Mouse (Mus musculus): Measurements from ENCODE around the gene Unc5c. TPM values are rescaled to one million over a fixed set of nuclear protein-coding genes. Genes with fewer than 3 reads are reported as not detected.

Gene Unc5c
- polyA plus RNA-seq, 1 experiment from 2014 or later, result not detected

GRCm38 (mm10) chr3:141626935-141627638 is 162.1 kb downstream of the Unc5c start:
- ATAC-seq, result no peak
- WGBS (ENCODE audit: insufficient replicate concordance), result 48% methylated on average over 1 of the region's 1 CpGs
- DNase-seq, result no peak
- Histone ChIP-seq H3K4me2 (ENCODE audit: low read depth, low read length) (no peak overlapping the region), H3K9ac (replicated peaks) (no peak overlapping the region), H3K27ac (ENCODE audit: low read depth) (no peak overlapping the region), H3K4me3 (ENCODE audit: low read depth, low read length) (no peak overlapping the region), H3K9me3 (ENCODE audit: low read length) (no peaks in the 10 kb centered on the region), H3K27me3 (ENCODE audit: insufficient read depth, low read length) (no peaks in the 10 kb centered on the region), H3K36me3 (replicated peaks; ENCODE audit: insufficient read depth, low read length) (no peaks in the 10 kb centered on the region), H3K4me1 (ENCODE audit: insufficient read depth) (no peaks in the 10 kb centered on the region)
- TF ChIP-seq EP300 (IDR thresholded peaks at IDR 0.05; ENCODE audit: low read depth), result no peak
- TF ChIP-seq CTCF (IDR thresholded peaks at IDR 0.05; ENCODE audit: low read depth), result no peak

- Histone ChIP-seq H3K9me3 (ENCODE audit: low read length) (no peaks in the 10 kb centered on the region), H3K27ac (ENCODE audit: low read depth) (no peak overlapping the region), H3K4me2 (ENCODE audit: low read depth, low read length) (no peak overlapping the region), H3K4me1 (ENCODE audit: insufficient read depth) (no peaks in the 10 kb centered on the region), H3K4me3 (ENCODE audit: low read depth, low read length) (no peak overlapping the region), H3K36me3 (replicated peaks; ENCODE audit: insufficient read depth, low read length) (no peaks in the 10 kb centered on the region), H3K9ac (replicated peaks) (no peak overlapping the region), H3K27me3 (ENCODE audit: insufficient read depth, low read length) (no peaks in the 10 kb centered on the region)
- DNase-seq, result no peak
- 54% methylated on average over 5 of the region's 5 CpGs for WGBS (ENCODE audit: insufficient replicate concordance)
- ATAC-seq, result no peak
- TF ChIP-seq EP300 (IDR thresholded peaks at IDR 0.05; ENCODE audit: low read depth) (no peak), CTCF (IDR thresholded peaks at IDR 0.05; ENCODE audit: low read depth) (no peak)
These were observed 162.6 kb downstream of the Unc5c start for GRCm38 (mm10) chr3:141627639-141627977.

- H3K36me3 ChIP-seq (replicated peaks; ENCODE audit: insufficient read depth, low read length), result no peaks in the 10 kb centered on the region
- H3K4me2 ChIP-seq (ENCODE audit: low read depth, low read length), result no peak overlapping the region
- DNase-seq (no peak), ATAC-seq (no peak)
- 38% methylated on average over 1 of the region's 1 CpGs for WGBS (ENCODE audit: insufficient replicate concordance)
- TF ChIP-seq EP300 (IDR thresholded peaks at IDR 0.05; ENCODE audit: low read depth) (no peak), CTCF (IDR thresholded peaks at IDR 0.05; ENCODE audit: low read depth) (no peak)
- H3K4me1 ChIP-seq (ENCODE audit: insufficient read depth), result no peaks in the 10 kb centered on the region
- H3K9ac ChIP-seq (replicated peaks), result no peak overlapping the region
- no peak overlapping the region for H3K27ac ChIP-seq (ENCODE audit: low read depth)
- no peaks in the 10 kb centered on the region for H3K9me3 ChIP-seq (ENCODE audit: low read length)
- H3K4me3 ChIP-seq (ENCODE audit: low read depth, low read length), result no peak overlapping the region
- no peaks in the 10 kb centered on the region for H3K27me3 ChIP-seq (ENCODE audit: insufficient read depth, low read length)
These were observed 164.4 kb downstream of the Unc5c start for GRCm38 (mm10) chr3:141629431-141629830.

GRCm38 (mm10) chr3:141637900-141638299 is 172.9 kb downstream of the Unc5c start:
- no peak overlapping the region for H3K4me3 ChIP-seq (ENCODE audit: low read depth, low read length)
- WGBS (ENCODE audit: insufficient replicate concordance), result 25% methylated on average over 1 of the region's 1 CpGs
- H3K4me2 ChIP-seq (ENCODE audit: low read depth, low read length), result no peak overlapping the region
- no peaks in the 10 kb centered on the region for H3K27me3 ChIP-seq (ENCODE audit: insufficient read depth, low read length)
- H3K27ac ChIP-seq (ENCODE audit: low read depth), result no peak overlapping the region
- no peak overlapping the region for H3K9ac ChIP-seq (replicated peaks)
- no peak for DNase-seq
- H3K9me3 ChIP-seq (ENCODE audit: low read length), result no peaks in the 10 kb centered on the region
- no peak for ATAC-seq
- H3K4me1 ChIP-seq (ENCODE audit: insufficient read depth), result no peaks in the 10 kb centered on the region
- TF ChIP-seq CTCF (IDR thresholded peaks at IDR 0.05; ENCODE audit: low read depth) (no peak), EP300 (IDR thresholded peaks at IDR 0.05; ENCODE audit: low read depth) (no peak)
- no peaks in the 10 kb centered on the region for H3K36me3 ChIP-seq (replicated peaks; ENCODE audit: insufficient read depth, low read length)

- Histone ChIP-seq H3K9ac (replicated peaks) (no peak overlapping the region), H3K27ac (ENCODE audit: low read depth) (no peak overlapping the region), H3K9me3 (ENCODE audit: low read length) (no peaks in the 10 kb centered on the region), H3K4me1 (ENCODE audit: insufficient read depth) (no peaks in the 10 kb centered on the region), H3K4me3 (ENCODE audit: low read depth, low read length) (no peak overlapping the region), H3K27me3 (ENCODE audit: insufficient read depth, low read length) (no peaks in the 10 kb centered on the region), H3K36me3 (replicated peaks; ENCODE audit: insufficient read depth, low read length) (no peaks in the 10 kb centered on the region), H3K4me2 (ENCODE audit: low read depth, low read length) (no peak overlapping the region)
- 43% methylated on average over 5 of the region's 5 CpGs for WGBS (ENCODE audit: insufficient replicate concordance)
- DNase-seq (no peak), ATAC-seq (no peak)
- TF ChIP-seq EP300 (IDR thresholded peaks at IDR 0.05; ENCODE audit: low read depth) (no peak), CTCF (IDR thresholded peaks at IDR 0.05; ENCODE audit: low read depth) (no peak)
These were observed 179.2 kb downstream of the Unc5c start for GRCm38 (mm10) chr3:141644264-141644663.

GRCm38 (mm10) chr3:141646588-141646987 is 181.6 kb downstream of the Unc5c start:
- H3K4me1 ChIP-seq (ENCODE audit: insufficient read depth), result no peaks in the 10 kb centered on the region
- no peak overlapping the region for H3K9ac ChIP-seq (replicated peaks)
- H3K36me3 ChIP-seq (replicated peaks; ENCODE audit: insufficient read depth, low read length), result no peaks in the 10 kb centered on the region
- ATAC-seq (no peak), DNase-seq (no peak)
- no peak overlapping the region for H3K4me2 ChIP-seq (ENCODE audit: low read depth, low read length)
- TF ChIP-seq CTCF (IDR thresholded peaks at IDR 0.05; ENCODE audit: low read depth) (no peak), EP300 (IDR thresholded peaks at IDR 0.05; ENCODE audit: low read depth) (no peak)
- no peak overlapping the region for H3K27ac ChIP-seq (ENCODE audit: low read depth)
- H3K4me3 ChIP-seq (ENCODE audit: low read depth, low read length), result no peak overlapping the region
- WGBS (ENCODE audit: insufficient replicate concordance), result 82% methylated on average over 2 of the region's 2 CpGs
- no peaks in the 10 kb centered on the region for H3K27me3 ChIP-seq (ENCODE audit: insufficient read depth, low read length)
- no peaks in the 10 kb centered on the region for H3K9me3 ChIP-seq (ENCODE audit: low read length)
